Mouse (Mus musculus): ENCODE data around the gene Prcd.

DNA sequence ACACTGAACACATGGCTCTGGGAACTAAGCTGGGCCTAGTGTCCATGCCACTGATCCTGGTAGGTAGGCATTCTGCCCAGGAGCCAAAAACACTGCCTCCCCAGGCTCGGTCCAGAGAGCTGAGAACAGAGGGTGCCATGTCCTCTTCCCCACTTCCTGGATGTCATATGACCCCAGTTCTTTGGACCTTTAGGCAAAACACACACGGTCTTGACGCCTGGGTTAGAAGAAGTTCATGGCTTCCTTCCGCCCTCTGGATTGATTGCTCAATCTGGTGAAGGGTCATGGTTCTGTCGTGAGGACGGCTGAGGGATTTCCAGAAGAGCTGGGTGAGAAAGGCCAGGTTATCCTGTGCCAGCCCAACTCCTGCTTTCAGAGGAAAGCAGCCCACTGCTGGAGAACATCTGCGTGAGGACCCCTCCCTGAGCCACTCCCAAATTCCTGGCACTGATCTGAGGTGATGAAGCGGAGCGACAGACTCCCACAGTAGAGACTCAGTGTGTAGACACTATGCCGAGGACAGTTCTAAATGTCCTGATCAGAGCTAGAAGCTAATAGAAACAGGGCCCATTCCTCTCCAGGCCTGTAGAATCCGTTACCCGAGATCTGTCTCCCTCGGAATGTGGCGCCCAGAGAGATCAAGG, 29.3 kb downstream of the Prcd start:
- no peak for TF ChIP-seq CTCF (conservative IDR thresholded peaks at IDR 0.05; ENCODE audit: insufficient read depth, insufficient read length, low read depth, low read length)
- TF ChIP-seq POLR2A (IDR thresholded peaks at IDR 0.05; ENCODE audit: low read depth, low read length): no peak

Measured in kidney, adult 2 months (tissue).